Mouse (Mus musculus) heart, adult 2 months (tissue): ENCODE measurements around the gene Zswim8. TPM values are rescaled to one million over a fixed set of nuclear protein-coding genes. Genes with fewer than 3 reads are reported as not detected.

Experiments used
- DNase-seq, 2 experiments: peaks; one replicate each; pipeline ENCODE4 v3.0.0; 2021
- H3K27ac ChIP-seq: fragments of 200-600 bp; 2 replicates; pipeline ENCODE4 v1.8.1; 2022
- H3K27me3 ChIP-seq: fragments of 200-500 bp; 2 replicates; pipeline ENCODE4 v1.6.1; 2012; ENCODE audit warnings: mild to moderate bottlenecking, low read length, inconsistent platforms, mixed read lengths; ENCODE audit not compliant: control insufficient read depth, insufficient read depth
- H3K36me3 ChIP-seq: fragments of 200-500 bp; 2 replicates; pipeline ENCODE4 v1.6.1; 2012; ENCODE audit warnings: low read length, inconsistent platforms; ENCODE audit not compliant: control insufficient read depth, insufficient read depth
- H3K4me1 ChIP-seq: fragments of 200-500 bp; 2 replicates; pipeline ENCODE4 v1.6.1; 2011; ENCODE audit warnings: low read length; ENCODE audit not compliant: control insufficient read depth, insufficient read depth
- H3K4me3 ChIP-seq: fragments of 200-600 bp; 2 replicates; pipeline ENCODE4 v1.8.1; 2022
- H3K79me2 ChIP-seq: fragments of 200-500 bp; replicated peaks from 2 replicates; pipeline ENCODE4 v1.6.1; 2012; ENCODE audit warnings: mild to moderate bottlenecking, inconsistent platforms, low read length, moderate library complexity, mixed read lengths; ENCODE audit not compliant: control insufficient read depth, insufficient read depth
- H3K9ac ChIP-seq: fragments of 200-500 bp; 2 replicates; pipeline ENCODE4 v1.6.1; 2012; ENCODE audit warnings: low read depth, mild to moderate bottlenecking, control low read depth, inconsistent platforms, low read length, mixed read lengths
- CTCF ChIP-seq: fragments of 200-600 bp; IDR thresholded peaks from 2 replicates; pipeline ENCODE4 v1.8.1; 2022; ENCODE audit warnings: antibody characterized with exemption, mild to moderate bottlenecking, moderate library complexity
- EP300 ChIP-seq: fragments of 200-500 bp; IDR thresholded peaks from 2 replicates; pipeline ENCODE4 v1.6.1; 2011; ENCODE audit warnings: low read depth, low read length, control low read depth; ENCODE audit not compliant: insufficient read depth
- POLR2A ChIP-seq: fragments of 200-500 bp; IDR thresholded peaks from 2 replicates; pipeline ENCODE4 v1.6.1; 2011; ENCODE audit warnings: mild to moderate bottlenecking, low read depth, low read length, control low read depth; ENCODE audit not compliant: insufficient read depth
- WGBS: fragments of 180-500 bp; shearing (Covaris S2); methylation state at CpG from one replicate; pipeline ENCODE4 v1.1.7; 2018; 5-methylcytosine and 5-hydroxymethylcytosine counted together
- intact Hi-C: fragments of 180-260 bp; cut with DNase I; formaldehyde crosslinking; loops from one replicate; pipeline ENCODE4 v1.15.1; 2025
- polyA plus RNA-seq: library from polyadenylated mRNA; depleted of rRNA; stranded (reverse); fragments of >200 nt; gene quantifications from 2 replicates; pipeline ENCODE4 v1.2.3, GENCODE M21; 2012
- total RNA-seq, 2 experiments: library from RNA; stranded (reverse); gene quantifications; 2 replicates each; pipeline ENCODE4 v1.2.3; 2021

The Zswim8 gene
- total and polyA plus RNA-seq, 3 experiments: 38.5 to 108 (median 40.0) TPM

DNA sequence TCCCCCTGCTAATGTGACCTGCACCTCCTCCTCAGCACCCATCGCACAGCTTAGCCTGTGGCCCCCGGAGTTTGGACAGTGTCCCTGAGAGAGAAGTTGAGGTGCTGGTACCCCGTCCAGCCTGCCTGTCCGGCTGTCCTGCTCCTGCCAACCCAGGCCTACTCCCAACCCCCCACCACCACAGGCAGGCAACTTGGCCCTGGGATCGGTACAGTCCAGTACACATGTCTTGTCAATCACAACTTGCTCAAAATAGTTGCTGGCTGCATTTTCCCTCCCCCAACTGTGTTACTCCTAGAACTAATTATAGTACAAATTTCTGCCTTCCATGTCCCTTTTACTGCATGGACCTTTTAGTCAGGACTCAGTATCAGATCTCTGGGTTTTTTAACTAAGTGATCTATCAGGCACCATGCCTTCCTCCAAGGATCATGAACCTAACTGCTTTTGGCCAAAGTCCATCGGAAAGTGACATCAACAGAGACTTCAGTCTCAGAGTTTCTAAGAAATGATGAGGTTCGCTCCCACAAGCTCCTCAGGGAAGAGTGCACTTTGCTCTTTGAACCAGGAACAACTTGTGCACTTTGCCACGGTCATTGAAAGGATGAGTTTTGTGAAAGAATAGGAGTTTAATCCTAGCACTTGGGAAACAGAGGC is 39.1 kb upstream of the Zswim8 start, which contains the start of gene Synpo2l:
Gene Synpo2l (minus strand): TSS at position 201 of the 657 bp plus-strand sequence.
- Histone ChIP-seq H3K4me3 (peak within 1 kb of the TSS; percentile 51), H3K79me2 (no peaks in the 10 kb centered on the region), H3K27me3 (no peaks in the 10 kb centered on the region), H3K36me3 (peaks cover 1% of the 10 kb centered on the region; the same call in 1 of the 2 replicates), H3K9ac (peak within 1 kb of the TSS; percentile 90), H3K27ac (peak within 1 kb of the TSS; percentile 96), H3K4me1 (no peaks in the 10 kb centered on the region)
- 46% methylated on average over 8 of the region's 8 CpGs for WGBS
- 0 out of 2 replicates have a peak, but pooled peaks have one; percentile 72 for TF ChIP-seq EP300
- peak; percentile 88 for TF ChIP-seq POLR2A
- no peak for TF ChIP-seq CTCF
- intact Hi-C loops: no loop called here
- peak; percentile 66 to 79 for DNase-seq

DNA sequence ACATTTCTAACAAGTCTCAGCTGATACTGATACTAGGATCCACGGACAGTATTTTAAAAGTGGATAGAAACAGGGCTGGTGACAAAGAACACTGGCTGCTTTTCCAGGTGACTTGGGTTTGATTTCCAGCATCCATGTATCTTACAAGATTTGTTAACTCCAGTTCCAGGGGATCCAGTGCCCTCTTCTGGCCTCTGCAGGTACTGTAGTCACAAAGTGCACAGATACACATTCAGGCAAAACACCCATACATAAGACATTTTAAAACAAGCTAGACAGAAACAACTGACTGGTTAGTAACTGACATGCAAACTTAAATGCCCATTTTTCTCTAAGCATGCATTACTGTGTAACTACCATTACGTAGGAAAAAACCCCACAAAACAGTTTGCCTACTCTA is 34.4 kb upstream of the Zswim8 start:
- peaks cover 8% of the 10 kb centered on the region for H3K4me1 ChIP-seq
- H3K9ac ChIP-seq: no peak overlapping the region
- DNase-seq: no peak
- H3K27me3 ChIP-seq: no peaks in the 10 kb centered on the region
- intact Hi-C loops: no loop called here
- peaks cover 19% of the 10 kb centered on the region for H3K36me3 ChIP-seq
- 94% methylated on average over 2 of the region's 2 CpGs for WGBS
- H3K4me3 ChIP-seq: peak overlapping the region; percentile 95; the same call in 1 of the 2 replicates
- TF ChIP-seq CTCF (peak; percentile 71), EP300 (no peak)
- H3K79me2 ChIP-seq: peaks cover 5% of the 10 kb centered on the region
- peak overlapping the region; percentile 96 for H3K27ac ChIP-seq

DNA sequence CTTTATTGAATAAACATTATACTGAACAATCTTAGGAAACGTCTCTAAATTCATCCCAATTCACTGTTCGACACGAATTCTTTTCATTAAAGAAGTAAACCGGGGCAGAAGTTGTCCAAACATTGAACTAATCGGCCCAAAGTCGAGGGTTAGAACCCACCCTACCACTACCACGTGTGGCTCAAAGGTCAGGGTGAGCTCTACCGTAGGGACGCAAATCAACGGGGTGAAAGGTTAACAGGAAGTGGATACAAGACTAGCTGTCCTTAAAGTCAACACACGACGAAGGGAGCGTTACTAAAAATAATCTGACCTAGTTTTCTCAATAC is 33.7 kb upstream of the Zswim8 start:
- intact Hi-C loops: loop anchor here (2.0 kb wide), 2 partner anchors 21 to 29 kb away; partner anchors contain the start of genes Chchd1 and Fut11
- no peak for TF ChIP-seq CTCF
- no peak; the same call in 1 of the 2 replicates for TF ChIP-seq EP300
- TF ChIP-seq POLR2A: no peak
- Histone ChIP-seq H3K4me3 (peak overlapping the region; percentile 95), H3K79me2 (peaks cover 5% of the 10 kb centered on the region), H3K27ac (peak overlapping the region; percentile 96), H3K9ac (peak overlapping the region; percentile 53), H3K27me3 (no peaks in the 10 kb centered on the region), H3K4me1 (peaks cover 8% of the 10 kb centered on the region), H3K36me3 (peaks cover 19% of the 10 kb centered on the region)
- WGBS: 9% methylated on average over 13 of the region's 13 CpGs
- DNase-seq: peak; percentile 60 to 65

DNA sequence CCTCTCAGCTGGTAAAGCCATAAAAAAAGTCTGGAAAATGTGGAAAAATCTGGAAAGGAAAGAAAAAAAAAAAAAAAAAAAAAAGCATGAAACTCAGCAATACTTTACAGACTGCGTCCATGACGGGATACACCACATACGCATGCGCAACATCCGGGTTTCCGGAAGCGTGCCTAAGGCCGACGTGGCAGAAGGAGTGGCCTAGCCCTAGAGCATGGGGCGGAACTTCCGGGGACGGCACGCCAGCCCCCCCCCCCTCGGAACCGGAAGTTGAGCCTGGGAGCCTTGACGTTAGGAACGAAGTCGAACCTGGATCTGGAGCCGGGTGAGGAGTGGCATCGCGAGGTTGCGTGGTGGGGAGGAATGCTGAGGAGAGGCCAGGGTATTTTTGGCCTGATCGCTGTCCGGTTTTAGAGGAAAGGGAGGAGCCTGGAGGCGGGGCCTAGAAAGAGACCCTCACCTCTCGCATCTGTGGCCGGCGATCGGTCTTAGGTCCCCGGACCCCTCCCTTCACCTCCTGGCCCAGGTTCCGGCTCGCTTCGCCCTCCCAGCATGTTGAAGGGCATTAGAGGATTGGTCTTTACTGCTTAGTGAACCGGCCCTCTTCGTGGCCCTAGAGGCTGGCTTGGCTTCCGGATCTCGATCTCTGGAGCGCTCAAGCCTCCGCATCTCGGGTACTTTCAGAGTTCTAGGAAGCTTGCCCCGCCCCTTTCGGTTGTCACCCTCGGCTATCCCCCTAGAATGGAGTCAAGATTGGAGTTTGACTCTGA is 33.1 kb upstream of the Zswim8 start, which contains the start of gene Sec24c:
Gene Sec24c (plus strand): TSS at position 245 of the 770 bp plus-strand sequence.
- Histone ChIP-seq H3K27me3 (no peaks in the 10 kb centered on the region), H3K79me2 (peaks cover 5% of the 10 kb centered on the region), H3K4me1 (peaks cover 8% of the 10 kb centered on the region), H3K36me3 (peaks cover 19% of the 10 kb centered on the region), H3K9ac (peak within 1 kb of the TSS; percentile 76), H3K4me3 (peak within 1 kb of the TSS; percentile 95), H3K27ac (peak within 1 kb of the TSS; percentile 96)
- under 1% methylated on average over 43 of the region's 43 CpGs for WGBS
- DNase-seq: peak; percentile 96 to 99
- intact Hi-C loops: loop anchor here (2.0 kb wide), 2 partner anchors 21 to 29 kb away; partner anchors contain the start of genes Chchd1 and Fut11
- TF ChIP-seq CTCF: no peak
- peak; percentile 92 for TF ChIP-seq POLR2A
- peak; percentile 66; the same call in 1 of the 2 replicates for TF ChIP-seq EP300

DNA sequence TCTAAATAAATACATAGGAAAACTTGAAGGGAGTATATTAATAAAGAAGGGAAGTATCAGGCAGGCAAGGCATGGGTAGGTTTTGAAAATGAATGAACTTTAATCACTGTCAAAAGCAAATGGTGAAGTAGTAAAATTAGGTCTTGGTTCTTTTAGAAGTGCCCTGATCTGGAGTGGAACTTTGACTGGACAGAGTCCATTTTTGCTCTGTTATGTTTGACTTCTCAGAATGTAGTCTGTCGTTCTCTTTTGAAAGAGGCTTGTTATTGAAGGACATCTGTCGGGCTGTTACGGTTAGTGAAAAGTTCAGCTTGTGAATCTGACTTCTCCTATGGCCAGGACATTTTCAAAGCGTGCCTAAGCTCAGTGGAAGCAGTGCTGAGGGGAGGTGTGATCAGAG is 29.4 kb upstream of the Zswim8 start:
- Histone ChIP-seq H3K27ac (no peak overlapping the region), H3K4me1 (peaks cover 11% of the 10 kb centered on the region), H3K4me3 (no peak overlapping the region), H3K9ac (no peak overlapping the region), H3K36me3 (peaks cover 31% of the 10 kb centered on the region), H3K79me2 (peaks cover 7% of the 10 kb centered on the region), H3K27me3 (no peaks in the 10 kb centered on the region)
- intact Hi-C loops: no loop called here
- TF ChIP-seq EP300 (no peak), POLR2A (no peak), CTCF (no peak)
- WGBS: 79% methylated on average over 4 of the region's 4 CpGs
- DNase-seq: no peak
